Mouse (Mus musculus) testis, postnatal 14 days (tissue): ENCODE results near the gene Pgls.

Source experiments
- DNase-seq: peaks from one replicate; pipeline ENCODE4 v3.0.0; 2021; ENCODE audit warnings: low spot score

Gene Pgls

DNA sequence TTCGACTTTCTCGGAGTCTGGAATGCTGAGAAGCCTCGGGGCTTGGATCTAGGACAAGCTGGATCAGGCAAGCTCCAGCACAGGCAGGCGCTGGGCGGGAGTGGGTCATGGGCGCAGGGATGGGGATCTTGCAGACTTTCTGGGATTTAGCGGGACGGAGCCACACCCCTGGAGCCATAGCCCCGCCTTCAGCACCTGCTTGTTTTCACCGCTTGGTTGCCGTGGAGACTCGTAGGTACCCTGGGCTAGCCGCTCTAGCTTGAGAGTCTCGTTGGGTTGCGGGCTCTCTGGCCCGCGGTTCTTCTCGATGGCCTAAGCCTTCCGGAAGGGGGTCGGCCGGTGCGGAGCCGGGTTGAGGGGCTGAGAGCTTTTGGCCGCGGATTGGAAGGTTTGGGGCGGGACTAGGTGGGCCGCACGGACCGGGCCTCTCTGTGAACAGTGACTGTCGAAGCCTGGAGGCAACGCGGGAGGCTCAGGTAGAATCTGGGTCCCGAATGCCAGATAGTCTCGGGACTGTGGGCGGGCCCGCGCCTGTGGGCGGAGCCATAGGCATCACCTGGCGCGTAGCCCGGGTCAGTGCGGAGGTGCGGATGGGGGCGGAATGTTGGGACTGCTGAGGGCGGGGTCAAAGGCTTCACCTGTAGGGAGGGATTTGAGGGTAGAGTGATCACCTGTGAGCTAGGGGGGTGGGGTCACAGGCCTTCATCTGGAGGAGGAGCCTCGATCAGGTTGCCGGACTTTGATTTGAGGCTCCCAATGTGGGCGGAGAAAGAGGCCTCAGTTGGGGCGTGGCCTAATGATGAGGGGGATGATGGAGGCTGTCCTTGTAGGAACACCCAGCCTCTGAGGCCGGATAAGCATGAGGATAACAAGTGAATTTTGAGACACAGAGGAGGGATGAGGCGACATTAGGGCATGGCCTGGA, 22.3 kb upstream of the Pgls start:
- peak; percentile 92 for DNase-seq

- DNase-seq, result peak; percentile 95
Measured at GRCm38 (mm10) chr8:71570291-71570954, 21.6 kb upstream of the Pgls start.

GRCm38 (mm10) chr8:71572077-71572476, 19.9 kb upstream of the Pgls start:
- DNase-seq, result no peak

GRCm38 (mm10) chr8:71572847-71573633, 18.9 kb upstream of the Pgls start:
- DNase-seq, result peak; percentile 88

DNA sequence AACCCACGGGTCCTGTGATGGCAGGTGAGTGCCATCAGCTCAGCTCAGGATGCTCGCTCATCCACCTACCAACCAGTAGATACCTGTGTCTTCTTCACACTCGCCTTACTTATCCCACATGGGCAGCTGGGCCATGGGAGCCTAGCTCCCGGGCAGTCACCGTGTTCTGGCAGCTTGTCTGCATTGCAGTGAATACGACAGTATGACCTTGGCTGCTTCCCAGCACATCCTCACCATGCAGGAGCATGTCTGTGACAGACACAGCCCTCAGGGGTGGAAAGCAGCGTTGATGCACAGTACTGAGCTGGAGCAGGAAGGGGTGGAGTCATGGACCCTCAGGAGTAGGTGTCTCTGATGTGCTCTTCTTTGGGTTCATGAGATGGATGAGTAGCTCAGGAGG, 17.6 kb upstream of the Pgls start:
- no peak for DNase-seq

DNA sequence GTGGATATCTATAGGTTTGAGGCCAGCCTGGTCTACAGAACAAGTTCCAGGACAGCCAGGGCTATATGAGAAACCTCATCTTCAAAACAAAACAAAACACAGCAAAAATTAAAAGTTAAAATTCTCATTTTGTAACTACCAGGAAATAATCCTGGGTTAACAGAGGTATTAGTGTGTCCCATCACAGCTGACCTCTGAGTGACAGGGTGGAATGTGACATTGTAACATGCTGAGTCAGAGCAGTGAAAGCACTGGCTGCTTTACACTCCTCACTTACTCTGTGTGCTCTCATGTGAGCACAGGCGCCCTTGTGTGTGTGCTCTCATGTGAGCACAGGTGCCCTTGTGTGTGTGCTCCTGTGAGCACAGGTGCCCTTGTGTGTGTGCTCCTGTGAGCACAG, 17.0 kb upstream of the Pgls start:
- DNase-seq, result no peak

DNA sequence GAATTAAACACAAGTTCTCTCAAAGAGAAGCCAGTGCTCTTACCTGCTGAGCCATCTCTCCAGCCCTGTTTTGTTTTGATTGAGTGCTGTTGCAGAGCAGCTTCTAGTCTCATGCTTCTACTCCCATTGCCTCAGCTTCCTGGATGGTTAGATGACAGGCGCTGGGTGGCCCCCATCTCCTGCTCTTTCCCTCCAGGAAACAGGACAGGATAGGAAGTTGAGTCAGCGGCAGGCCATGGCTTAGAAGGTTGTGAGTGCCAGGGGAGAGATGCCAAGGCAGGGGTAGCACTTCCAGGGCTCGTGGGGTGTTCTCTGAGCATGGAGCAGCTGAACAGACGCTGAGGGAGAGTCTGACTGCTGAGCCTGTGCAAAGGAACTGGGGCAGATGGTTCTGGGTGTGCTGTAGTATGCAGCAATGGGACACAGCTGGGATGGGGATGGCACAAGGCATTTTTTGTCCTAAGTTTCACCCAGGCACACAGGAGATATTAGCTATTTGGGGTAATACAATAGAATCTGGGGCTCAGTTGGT, 14.1 kb upstream of the Pgls start:
- no peak for DNase-seq

DNA sequence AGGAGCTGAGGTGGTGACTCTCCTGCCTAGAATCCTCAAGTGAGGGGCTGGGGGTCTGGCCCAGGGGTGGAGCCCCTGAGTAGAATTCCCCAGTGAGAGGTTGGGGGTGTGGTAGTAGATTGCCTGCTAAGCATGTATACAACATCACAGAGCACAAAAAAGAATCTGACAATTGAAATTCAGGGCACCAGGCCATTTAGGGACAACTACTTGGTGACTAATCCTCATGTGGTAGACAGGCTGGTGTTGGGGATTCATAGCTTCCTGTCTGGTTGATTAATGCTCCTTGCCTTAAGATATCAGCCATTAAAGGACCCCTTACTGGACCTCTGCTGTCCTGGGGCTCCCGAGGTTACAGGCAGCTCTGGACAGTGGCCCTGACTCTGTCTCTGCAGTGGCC, 13.0 kb upstream of the Pgls start:
- DNase-seq, result no peak

DNA sequence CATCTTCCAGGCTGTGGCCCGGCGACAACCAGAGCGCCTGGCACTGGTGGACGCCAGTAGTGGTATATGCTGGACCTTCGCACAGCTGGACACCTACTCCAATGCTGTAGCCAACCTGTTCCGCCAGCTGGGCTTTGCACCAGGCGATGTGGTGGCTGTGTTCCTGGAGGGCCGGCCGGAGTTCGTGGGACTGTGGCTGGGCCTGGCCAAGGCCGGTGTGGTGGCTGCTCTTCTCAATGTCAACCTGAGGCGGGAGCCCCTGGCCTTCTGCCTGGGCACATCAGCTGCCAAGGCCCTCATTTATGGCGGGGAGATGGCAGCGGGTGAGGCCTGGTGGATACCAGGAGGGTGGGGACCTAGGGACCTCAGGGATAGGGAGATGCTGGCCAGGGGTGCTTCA, 12.5 kb upstream of the Pgls start:
- DNase-seq, result no peak

DNA sequence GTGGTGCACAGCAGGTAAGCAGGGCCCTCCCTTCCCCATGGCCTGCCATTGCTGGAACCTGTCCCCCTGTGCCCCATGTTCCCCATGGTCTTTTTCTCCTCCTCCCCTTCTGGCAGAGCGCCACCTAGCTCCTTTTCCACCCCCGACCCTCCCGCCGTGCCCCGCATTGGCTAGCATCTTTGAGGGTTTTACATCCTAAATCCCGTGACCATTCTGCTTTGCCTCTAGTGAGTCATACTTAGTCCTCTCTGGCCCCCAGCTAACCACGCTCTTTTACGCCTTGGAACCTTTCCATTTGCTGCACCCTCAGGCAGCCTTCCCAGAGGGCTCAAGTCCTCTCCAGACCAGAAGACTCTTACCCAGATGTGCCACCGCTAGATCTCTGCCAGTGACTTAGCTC, 11.8 kb upstream of the Pgls start:
- no peak for DNase-seq

DNA sequence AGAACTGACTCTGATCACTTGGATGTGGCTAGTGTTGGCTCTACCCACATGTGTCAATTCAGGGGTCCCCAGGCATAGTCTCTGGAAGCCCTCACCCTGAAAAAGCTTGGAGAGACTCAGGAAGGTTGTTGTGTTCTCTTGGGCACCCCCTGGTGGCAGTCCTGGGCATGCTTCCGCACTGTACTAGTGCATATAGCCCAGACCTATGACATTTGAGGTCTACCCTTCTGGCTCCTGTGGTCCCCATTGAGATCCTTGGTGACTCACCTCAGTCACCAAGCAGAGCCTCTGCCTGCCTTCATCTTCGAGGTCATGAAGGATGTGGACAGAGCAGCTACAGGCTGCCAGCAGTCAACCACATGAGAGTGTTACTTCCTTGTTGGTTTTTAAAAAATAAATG, 5.1 kb upstream of the Pgls start:
- DNase-seq, result no peak

DNA sequence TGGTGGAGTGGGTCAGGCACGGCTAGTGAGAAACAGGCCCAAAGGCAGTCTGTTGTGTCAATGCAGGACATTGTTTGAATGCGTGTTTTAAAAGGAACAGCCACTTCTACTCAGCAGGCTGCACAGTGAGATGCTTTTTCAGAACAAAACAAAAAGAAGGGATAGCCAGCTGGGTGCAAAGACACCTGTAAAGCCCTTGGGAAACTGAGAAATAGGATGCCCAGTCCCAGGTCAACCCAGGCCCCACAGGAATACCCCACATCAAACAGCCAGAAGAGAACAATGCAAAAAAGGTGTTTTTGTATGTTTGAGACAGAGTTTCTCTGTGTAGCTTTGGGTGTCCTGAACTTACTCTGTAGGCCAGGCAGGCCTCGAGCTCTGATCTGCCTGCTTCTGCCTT, 3.2 kb upstream of the Pgls start:
- DNase-seq, result no peak

DNA sequence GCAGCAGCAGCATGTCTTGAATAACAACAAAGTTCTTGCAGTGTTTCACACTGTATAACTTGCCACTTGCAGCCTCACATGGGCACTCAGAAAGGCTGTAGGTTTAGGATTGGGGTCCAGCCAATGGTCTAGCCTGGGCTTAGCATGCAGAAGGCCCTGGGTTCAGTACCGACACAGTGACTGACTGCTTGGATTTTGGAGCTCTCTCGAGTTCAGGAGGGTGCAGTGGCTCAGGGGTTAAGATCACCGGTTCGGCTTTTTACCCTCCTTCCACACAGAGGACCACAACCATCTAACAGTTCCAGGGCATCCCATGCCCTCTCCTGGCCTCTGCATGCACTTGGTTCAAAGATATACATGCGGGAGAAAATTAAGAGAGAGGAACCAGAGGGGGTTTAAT, 959 bp upstream of the Pgls start:
- no peak for DNase-seq

GRCm38 (mm10) chr8:71592374-71593170, 596 bp downstream of the Pgls start:
- peak; percentile 83 for DNase-seq

GRCm38 (mm10) chr8:71593556-71594323, 1.8 kb downstream of the Pgls start:
- no peak for DNase-seq

DNA sequence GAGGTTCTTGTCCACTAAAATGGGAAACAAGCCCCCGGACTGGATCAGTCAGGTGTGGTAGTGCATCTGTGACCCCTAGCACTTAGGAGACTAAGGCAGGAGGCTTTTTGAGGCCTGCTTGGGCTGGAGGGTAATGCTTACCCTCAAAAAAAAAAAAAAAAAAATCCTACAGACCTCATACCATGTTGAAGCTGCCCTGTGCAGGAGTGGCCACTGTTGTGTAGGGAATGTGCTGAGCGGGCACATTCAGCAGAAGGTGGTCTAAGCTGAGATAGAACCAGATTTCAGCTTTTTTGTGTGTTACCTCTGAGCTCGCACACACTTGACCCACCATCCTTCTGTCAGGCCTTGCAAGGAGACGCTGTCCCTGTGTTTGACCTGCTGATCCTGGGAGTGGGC, 2.3 kb downstream of the Pgls start:
- no peak for DNase-seq

GRCm38 (mm10) chr8:71595862-71596261, 3.9 kb downstream of the Pgls start:
- DNase-seq, result peak; percentile 82

DNA sequence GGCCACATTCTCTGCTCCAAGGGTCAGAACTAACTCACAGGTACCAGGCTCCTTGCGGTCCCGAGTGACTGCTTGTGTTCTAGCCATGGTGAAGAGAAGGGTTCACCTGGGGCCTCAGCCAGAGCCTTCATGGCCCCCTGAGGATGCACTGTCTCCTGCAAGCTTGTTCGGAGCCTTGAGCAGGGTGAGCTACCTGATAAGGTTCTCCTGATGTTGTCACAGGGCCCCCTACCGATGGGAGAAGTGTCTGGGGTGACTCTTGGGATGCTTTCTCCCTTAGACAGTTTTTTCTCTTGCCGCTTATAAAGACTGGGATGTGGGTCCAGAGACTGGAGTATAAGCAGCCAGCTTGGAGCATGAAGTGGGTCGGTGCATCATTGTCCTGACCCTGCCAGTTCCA, 4.4 kb downstream of the Pgls start:
- DNase-seq, result no peak

DNA sequence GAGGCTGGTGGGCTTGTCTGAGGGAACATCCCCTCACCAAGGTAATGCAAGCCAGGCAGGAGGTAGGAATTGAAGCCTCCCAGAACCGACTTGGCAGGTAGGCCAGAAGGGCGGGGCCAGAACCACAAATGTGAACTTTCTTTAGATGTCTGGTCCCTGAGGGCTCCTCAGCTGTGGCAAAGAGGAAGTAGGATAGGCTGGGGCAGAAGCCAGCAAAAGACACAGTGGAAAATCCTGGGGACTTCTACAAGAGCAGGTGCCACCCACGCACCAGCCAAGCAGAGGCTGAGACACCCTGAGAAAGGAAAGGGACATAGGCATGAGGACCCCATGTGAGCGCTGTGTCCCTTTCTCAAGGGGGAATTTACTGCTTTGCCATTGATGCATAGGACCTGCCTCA, 4.8 kb downstream of the Pgls start:
- no peak for DNase-seq

GRCm38 (mm10) chr8:71597451-71597850, 5.5 kb downstream of the Pgls start, which contains the start of gene Fam129c:
Gene Fam129c, plus strand, starts transcription at chr8:71597648.
- DNase-seq, result no peak

GRCm38 (mm10) chr8:71598375-71598774, 6.4 kb downstream of the Pgls start:
- DNase-seq, result no peak
